Mouse (Mus musculus) urinary bladder, postnatal 10 days (tissue): ENCODE results near the gene Crabp2.
A peak's percentile ranks its signal among the peaks of the same experiment; 100 is the strongest.

ENCODE experiments used
- DNase-seq: peaks from one replicate; pipeline ENCODE4 v3.0.0; 2022; ENCODE audit warnings: low spot score

Crabp2 gene

GRCm38 (mm10) chr3:87927452-87927851, 21.0 kb upstream of the Crabp2 start:
- DNase-seq = no peak

GRCm38 (mm10) chr3:87929341-87930077, 19.0 kb upstream of the Crabp2 start:
- DNase-seq = no peak

- peak; percentile 92 for DNase-seq
These were observed 18.2 kb upstream of the Crabp2 start, which contains the start of the genes Isg20l2 and Rrnad1 for GRCm38 (mm10) chr3:87930078-87930795. Isg20l2 (plus strand) TSS chr3:87930314. Rrnad1 (minus strand) TSS chr3:87930717.

- DNase-seq = no peak
These were observed 14.4 kb upstream of the Crabp2 start for GRCm38 (mm10) chr3:87934026-87934425.

GRCm38 (mm10) chr3:87934501-87934900, 14.0 kb upstream of the Crabp2 start:
- DNase-seq = no peak

- no peak for DNase-seq
These were observed 13.3 kb upstream of the Crabp2 start for GRCm38 (mm10) chr3:87935201-87935600.

GRCm38 (mm10) chr3:87935776-87936175, 12.7 kb upstream of the Crabp2 start:
- peak; percentile 53 for DNase-seq

- DNase-seq = no peak
These were observed 7.9 kb upstream of the Crabp2 start for GRCm38 (mm10) chr3:87940611-87941010.

- no peak for DNase-seq
These were observed 6.0 kb upstream of the Crabp2 start for GRCm38 (mm10) chr3:87942471-87942870.

GRCm38 (mm10) chr3:87943586-87943985, 4.9 kb upstream of the Crabp2 start:
- DNase-seq = no peak

- DNase-seq = no peak
These were observed 3.4 kb upstream of the Crabp2 start for GRCm38 (mm10) chr3:87944838-87945600.

GRCm38 (mm10) chr3:87945781-87946540, 2.5 kb upstream of the Crabp2 start:
- DNase-seq = no peak

GRCm38 (mm10) chr3:87946541-87946860, 2.0 kb upstream of the Crabp2 start:
- no peak for DNase-seq

GRCm38 (mm10) chr3:87947056-87947810, 1.2 kb upstream of the Crabp2 start:
- no peak for DNase-seq

- no peak for DNase-seq
These were observed 661 bp upstream of the Crabp2 start for GRCm38 (mm10) chr3:87947811-87948199.

- no peak for DNase-seq
These were observed 944 bp downstream of the Crabp2 start for GRCm38 (mm10) chr3:87949266-87949954.

GRCm38 (mm10) chr3:87949955-87950515, 1.6 kb downstream of the Crabp2 start:
- no peak for DNase-seq

- no peak for DNase-seq
These were observed 3.5 kb downstream of the Crabp2 start for GRCm38 (mm10) chr3:87951946-87952345.

GRCm38 (mm10) chr3:87952440-87952839, 4.0 kb downstream of the Crabp2 start:
- no peak for DNase-seq

GRCm38 (mm10) chr3:87958056-87958455, 9.6 kb downstream of the Crabp2 start:
- DNase-seq = no peak
